Mouse (Mus musculus): Measurements from ENCODE around the gene Smim22.

Smim22 gene

GRCm38 (mm10) chr16:5010371-5010935 is 3.4 kb downstream of the Smim22 start:
- no peak for DNase-seq

GRCm38 (mm10) chr16:5011285-5011684 is 4.2 kb downstream of the Smim22 start:
- DNase-seq, result no peak

DNA sequence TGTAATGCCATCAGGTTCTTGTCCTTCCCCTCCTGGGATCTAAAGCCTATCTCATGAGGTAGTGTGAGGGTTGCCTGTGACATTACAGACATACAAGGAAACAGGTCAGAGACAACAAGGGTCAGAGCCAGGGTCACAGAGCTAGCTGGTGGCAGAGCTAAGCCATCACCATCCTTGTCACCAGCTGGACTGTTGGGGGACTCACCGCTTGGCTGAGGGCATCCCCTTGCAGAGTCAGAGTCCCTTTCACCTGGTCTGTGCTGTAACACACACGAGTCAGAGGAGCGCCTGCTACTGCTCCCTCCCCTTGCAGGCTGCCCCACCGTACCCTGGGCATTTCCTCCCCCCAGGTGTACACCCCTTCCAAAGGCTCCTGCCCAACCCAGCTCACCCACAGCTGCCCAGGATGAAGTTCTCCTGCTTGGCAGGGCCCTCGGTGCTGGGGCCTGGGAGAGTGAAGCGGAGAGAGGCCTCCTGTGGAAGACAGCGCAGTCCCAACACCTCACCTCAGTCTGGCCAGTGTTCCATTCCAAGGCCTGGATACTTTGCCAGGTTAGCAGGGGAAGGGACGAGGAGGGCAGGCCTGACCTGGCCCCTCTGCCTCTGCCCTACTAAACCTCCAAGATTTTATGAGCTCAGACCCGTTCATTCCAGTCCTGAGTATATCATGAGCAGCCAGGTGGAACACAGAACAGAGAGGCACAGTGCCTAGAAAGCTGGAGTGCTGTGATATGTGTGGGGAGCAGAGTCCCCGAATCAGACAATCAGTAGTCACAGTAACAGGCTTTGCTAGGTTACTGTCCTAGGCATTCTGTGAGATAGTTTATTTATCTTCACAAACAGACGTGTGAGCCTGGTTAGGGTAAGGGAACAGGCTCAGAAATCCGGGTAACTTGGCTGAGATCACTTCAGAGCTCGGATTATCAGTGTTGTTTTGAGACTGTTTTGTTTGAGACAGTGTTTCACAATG is 5.2 kb downstream of the Smim22 start:
- no peak for DNase-seq

- DNase-seq, result peak; percentile 100
Measured at GRCm38 (mm10) chr16:5013054-5013838, 6.2 kb downstream of the Smim22 start, which contains the start of gene Rogdi. Gene Rogdi, minus strand, starts transcription at chr16:5013553.

- peak; percentile 35 for DNase-seq
Measured at GRCm38 (mm10) chr16:5014578-5014977, 7.5 kb downstream of the Smim22 start.

DNA sequence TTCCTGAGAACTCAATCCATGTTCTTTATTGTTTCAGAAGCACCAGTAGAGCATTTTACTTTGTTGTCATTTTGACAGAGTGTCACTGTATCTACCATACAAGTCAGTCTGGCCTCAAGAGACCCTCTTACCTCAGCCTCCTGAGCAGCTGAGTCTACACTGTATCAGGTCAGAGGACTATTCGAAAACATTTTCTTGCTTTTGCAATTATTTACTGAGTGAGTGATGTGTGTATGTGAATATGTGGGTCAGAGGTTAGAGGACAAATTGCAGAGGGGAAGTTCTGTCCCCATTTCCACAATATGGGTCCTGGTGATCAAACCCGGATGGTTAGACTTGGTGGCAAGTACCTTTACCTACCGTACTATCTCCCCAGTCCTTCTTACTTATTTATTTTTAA is 16.9 kb downstream of the Smim22 start:
- DNase-seq, result no peak

GRCm38 (mm10) chr16:5029847-5030246 is 22.8 kb downstream of the Smim22 start:
- DNase-seq, result no peak

DNA sequence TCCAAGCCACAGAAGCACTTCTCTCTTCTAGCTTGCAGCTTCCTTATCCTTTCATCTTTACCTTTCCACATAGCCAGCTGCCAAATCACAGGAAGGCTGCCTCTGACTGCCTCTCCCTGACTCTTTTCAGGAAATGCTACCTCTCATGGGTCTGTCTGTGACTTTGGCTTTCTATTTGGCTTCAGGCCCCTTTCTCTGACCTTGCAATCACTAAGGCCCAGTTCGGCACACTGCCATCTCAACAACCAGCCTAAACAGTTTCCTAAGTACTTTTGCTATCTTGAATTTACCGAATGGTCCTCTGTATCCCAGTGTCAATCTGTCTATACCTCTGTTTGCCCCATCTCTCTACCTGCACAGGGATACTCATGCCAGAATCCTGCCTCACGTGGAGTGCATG is 28.5 kb downstream of the Smim22 start:
- DNase-seq, result no peak

GRCm38 (mm10) chr16:5036649-5037234 is 29.7 kb downstream of the Smim22 start:
- peak; percentile 38 for DNase-seq

DNA sequence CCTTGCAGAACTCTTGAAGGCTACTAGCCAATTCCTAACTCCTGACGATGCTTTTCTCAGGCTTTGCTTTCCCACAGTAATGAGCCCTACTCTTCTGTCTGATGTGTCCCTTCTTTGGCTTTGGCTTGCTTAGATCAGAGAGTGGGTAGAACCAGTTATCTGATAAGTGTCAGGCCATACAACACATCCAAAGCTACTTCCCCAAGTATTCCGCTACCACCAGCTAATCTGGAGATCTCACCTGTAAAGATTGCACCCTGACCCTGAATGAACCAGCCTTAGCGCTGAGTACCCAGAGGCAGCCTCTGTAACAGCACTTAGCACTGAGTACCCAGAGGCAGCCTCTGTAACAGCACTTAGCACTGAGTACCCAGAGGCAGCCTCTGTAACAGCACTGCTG is 38.2 kb downstream of the Smim22 start:
- no peak for DNase-seq

- DNase-seq, result no peak
Measured at GRCm38 (mm10) chr16:5049182-5049773, 42.2 kb downstream of the Smim22 start.

- peak; percentile 100 for DNase-seq
Measured at GRCm38 (mm10) chr16:5049774-5050234, 42.7 kb downstream of the Smim22 start, which contains the start of the genes Glyr1 and Ubn1. Gene Glyr1, minus strand, starts transcription at chr16:5049863. Gene Ubn1, plus strand, starts transcription at chr16:5050057.

- peak; percentile 90 for DNase-seq
Measured at GRCm38 (mm10) chr16:5050251-5051110, 43.4 kb downstream of the Smim22 start.
